Mouse (Mus musculus) macrophage (primary cell): Measurements from ENCODE around the gene Faf2. TPM values are rescaled to one million over a fixed set of nuclear protein-coding genes. Genes with fewer than 3 reads are reported as not detected.
A peak's percentile ranks its signal among the peaks of the same experiment; 100 is the strongest.

Experiments used
- H3K27ac ChIP-seq: fragments of 350-480 bp; formaldehyde crosslinking; 2 replicates; pipeline ENCODE4 v1.9.0; 2021
- H3K36me3 ChIP-seq: fragments of 350-480 bp; formaldehyde crosslinking; 2 replicates; pipeline ENCODE4 v1.9.0; 2021; ENCODE audit errors: inconsistent target
- H3K4me3 ChIP-seq: fragments of 350-480 bp; formaldehyde crosslinking; 2 replicates; pipeline ENCODE4 v1.9.0; 2021; ENCODE audit errors: inconsistent target
- H3K79me2 ChIP-seq: fragments of 350-480 bp; formaldehyde crosslinking; 2 replicates; pipeline ENCODE4 v1.9.0; 2021; ENCODE audit errors: inconsistent target
- WGBS: methylation state at CpG from one replicate; pipeline ENCODE4 v1.1.7; 2026; ENCODE audit warnings: inconsistent platforms; ENCODE audit not compliant: missing documents; 5-methylcytosine and 5-hydroxymethylcytosine counted together
- polyA plus RNA-seq: library from polyadenylated mRNA; stranded (reverse); fragments of 250-400 nt; gene quantifications from 3 replicates; pipeline ENCODE4 v1.2.4, GENCODE M21; 2018; ENCODE audit warnings: inconsistent platforms

Faf2 gene
- polyA plus RNA-seq, 1 experiment from 2014 or later = 65.4 TPM

DNA sequence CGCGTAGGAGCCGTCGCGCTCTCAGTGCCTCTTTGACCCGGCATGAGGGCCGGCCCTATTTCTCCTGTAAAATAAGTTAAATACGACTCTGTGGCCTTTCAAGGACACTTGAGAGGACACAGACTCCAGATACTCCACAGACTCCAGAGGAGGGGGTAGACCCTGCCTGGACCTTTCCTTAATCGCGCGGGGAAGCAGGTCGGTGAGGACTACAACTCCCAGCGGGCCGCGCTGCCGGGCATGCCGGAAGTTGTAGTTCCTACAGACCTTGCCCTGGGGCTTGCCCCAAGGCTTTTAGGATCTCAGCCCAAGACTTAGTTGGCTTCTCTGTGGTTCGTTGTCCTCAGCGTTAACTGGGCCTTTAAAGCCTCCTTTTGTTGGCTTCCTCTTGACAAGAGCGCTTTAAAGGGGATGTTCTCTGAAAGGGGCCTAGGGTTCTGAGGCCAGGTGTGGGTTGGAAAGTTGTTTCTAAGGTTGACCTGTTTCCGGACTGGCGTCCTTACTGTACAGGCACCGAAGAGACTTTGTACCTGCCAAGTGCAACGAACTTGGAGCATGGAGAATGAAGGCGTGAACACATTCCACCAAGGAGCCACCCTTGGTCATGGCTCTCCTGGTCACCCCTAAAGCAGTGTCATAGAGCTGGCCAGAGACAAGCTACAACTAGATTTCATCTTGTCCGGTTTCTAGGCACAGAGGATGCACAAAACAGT is 72.9 kb downstream of the Faf2 start:
- no peaks in the 10 kb centered on the region for H3K36me3 ChIP-seq
- 15% methylated on average over 26 of the region's 26 CpGs for WGBS
- H3K79me2 ChIP-seq = peaks cover 39% of the 10 kb centered on the region
- peak overlapping the region; percentile 88 for H3K27ac ChIP-seq
- peak overlapping the region; percentile 52 for H3K4me3 ChIP-seq

DNA sequence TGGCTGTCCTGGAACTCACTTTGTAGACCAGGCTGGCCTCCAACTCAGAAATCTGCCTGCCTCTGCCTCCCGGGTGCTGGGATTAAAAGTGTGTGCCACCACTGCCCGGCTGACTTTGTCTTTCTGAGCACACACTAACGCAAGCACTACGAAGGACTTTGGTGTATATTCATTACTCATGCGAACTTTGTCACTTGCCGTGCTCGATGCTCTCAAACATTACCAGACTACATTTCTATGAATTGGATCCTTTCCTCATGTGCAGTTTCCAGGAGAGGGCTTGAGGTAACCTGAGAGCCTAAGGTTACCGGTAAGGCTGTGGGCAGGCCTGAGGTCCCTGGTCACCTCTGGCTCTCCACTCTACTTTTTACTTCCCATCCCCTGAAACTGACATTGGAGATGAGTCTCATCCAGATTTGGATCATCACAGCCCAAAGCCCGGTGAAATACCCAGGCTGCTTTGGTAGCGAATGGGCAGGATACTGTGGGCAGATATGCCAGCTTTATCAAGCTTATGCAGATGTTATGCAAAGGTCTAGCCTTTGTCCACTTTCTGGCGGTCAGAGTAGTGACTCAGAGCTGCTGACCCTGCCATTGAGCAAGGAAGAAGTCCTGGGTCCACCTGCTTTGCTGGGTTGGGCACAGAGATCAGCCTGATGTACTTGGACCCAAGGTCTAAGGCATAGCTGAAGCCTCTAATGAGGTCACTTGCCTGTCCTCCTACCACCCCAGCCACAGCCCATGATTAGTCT is 74.1 kb downstream of the Faf2 start:
- Histone ChIP-seq H3K79me2 (peaks cover 28% of the 10 kb centered on the region), H3K4me3 (no peak overlapping the region), H3K27ac (no peak overlapping the region), H3K36me3 (no peaks in the 10 kb centered on the region)
- 90% methylated on average over 11 of the region's 11 CpGs for WGBS

DNA sequence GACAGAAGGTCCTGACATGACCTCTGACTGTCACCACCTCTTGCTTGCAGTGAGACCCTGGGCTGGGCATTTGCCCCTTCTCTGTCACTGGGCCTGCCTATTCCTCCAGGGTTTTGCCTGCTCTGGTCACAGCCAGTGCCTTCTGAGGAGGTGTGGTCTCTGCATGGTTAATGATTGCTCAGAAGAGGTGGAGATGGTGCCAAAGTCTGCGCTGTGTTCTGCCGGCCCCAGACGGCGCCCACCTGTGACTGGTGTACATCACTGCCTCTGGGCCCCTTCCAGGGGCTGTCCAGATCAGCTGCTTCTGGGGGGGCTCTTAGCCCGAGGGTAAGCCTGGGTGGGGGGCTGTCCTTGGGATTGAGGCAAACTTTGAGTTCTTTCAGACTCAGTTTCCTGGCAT is 79.7 kb downstream of the Faf2 start, which contains the start of gene Cdhr2:
TSS of gene Cdhr2 (plus strand) at position 219 of the 400 bp plus-strand sequence.
- no peak within 1 kb of the TSS for H3K4me3 ChIP-seq
- WGBS = 79% methylated on average over 5 of the region's 5 CpGs
- H3K79me2 ChIP-seq = no peaks in the 10 kb centered on the region
- no peaks in the 10 kb centered on the region for H3K36me3 ChIP-seq
- no peak within 1 kb of the TSS for H3K27ac ChIP-seq

DNA sequence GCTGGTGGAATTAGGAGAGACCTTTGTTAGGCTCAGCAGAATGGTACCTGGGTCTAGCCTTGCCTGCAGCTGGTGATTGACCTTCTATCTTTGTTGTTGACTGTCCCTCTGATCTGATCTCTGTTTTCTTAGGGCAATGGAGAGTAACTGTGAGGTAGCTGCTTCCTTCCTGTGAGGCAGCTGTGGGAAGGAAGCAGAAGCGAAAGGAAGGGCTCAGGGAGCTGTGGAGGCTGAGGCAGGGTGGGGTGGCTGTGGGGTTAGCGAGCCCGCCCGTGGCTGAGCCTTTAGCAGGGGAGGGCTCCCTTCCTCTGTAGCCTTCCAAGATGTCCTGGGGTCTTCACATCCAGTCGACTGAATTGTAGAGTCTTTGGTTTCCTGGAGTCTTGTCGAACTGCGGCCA is 80.9 kb downstream of the Faf2 start:
- Histone ChIP-seq H3K36me3 (no peaks in the 10 kb centered on the region), H3K27ac (no peak overlapping the region), H3K4me3 (no peak overlapping the region), H3K79me2 (no peaks in the 10 kb centered on the region)
- WGBS = 65% methylated on average over 6 of the region's 7 CpGs

DNA sequence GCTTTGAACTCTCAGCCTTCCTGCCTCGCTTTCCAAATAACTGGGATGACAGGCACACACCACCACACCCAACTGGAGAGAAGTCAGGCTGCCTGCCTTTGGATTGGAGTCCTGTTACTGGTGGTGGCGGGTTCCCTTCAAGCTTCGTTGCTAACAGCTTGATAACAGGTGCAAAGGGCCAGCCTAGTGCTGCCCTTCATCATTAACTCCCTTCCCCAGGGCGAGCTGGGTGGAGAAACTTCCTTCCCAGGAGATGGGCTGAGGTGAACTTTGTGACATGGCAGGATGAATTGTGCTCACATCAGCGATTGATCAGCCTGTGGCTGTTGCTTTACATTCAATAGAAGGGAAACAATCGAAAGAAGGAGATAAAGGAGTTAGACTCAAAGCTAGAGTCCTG is 83.3 kb downstream of the Faf2 start:
- no peaks in the 10 kb centered on the region for H3K36me3 ChIP-seq
- H3K4me3 ChIP-seq = no peak overlapping the region
- WGBS = 70% methylated on average over 6 of the region's 6 CpGs

DNA sequence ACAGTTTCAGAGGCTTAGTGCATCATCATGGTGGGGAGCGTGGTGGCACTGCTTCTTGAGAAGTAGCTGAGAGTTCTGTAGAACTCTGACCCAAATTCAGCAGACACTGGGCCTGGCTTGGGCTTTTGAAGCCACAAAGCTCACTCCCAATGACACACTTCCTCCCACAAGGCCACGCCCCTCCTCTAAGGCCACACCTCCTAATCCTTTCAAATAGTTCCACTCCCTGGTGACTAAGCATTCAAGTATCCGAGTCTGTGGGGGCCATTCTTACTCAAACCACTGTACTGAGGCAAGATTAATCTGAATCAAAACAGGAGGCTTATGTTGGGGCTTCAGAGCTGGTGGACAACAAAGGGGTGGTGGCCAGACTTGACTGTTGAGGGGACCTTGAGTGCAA is 89.3 kb downstream of the Faf2 start:
- no peaks in the 10 kb centered on the region for H3K36me3 ChIP-seq
- H3K27ac ChIP-seq = no peak overlapping the region
- H3K79me2 ChIP-seq = no peaks in the 10 kb centered on the region
- WGBS = 86% methylated on average over 3 of the region's 3 CpGs
- no peak overlapping the region for H3K4me3 ChIP-seq

More for the DNA sequence above, 83.3 kb downstream of the Faf2 start:
- no peaks in the 10 kb centered on the region for H3K79me2 ChIP-seq
- no peak overlapping the region for H3K27ac ChIP-seq

Other genes starting within 250 kb of the Faf2 start
- gene Thoc3, start 152.9 kb upstream of the Faf2 start, polyA plus RNA-seq = 12.0 to 20.4 TPM (median 17.5 TPM) in 3 replicates
- 2.8 to 7.0 TPM (median 4.7 TPM) in 3 replicates for gene Simc1, start 118.0 kb upstream of the Faf2 start, polyA plus RNA-seq
- gene 4833439L19Rik, start 56.3 kb upstream of the Faf2 start, polyA plus RNA-seq = 57.4 to 59.9 TPM (median 57.6 TPM) in 3 replicates
- 9.2 to 23.9 TPM (median 19.0 TPM) in 3 replicates for gene Arl10, start 46.8 kb upstream of the Faf2 start, polyA plus RNA-seq
- gene Nop16, start 31.7 kb upstream of the Faf2 start, polyA plus RNA-seq = 17.0 to 43.5 TPM (median 34.3 TPM) in 3 replicates
- gene Higd2a, start 31.6 kb upstream of the Faf2 start, polyA plus RNA-seq = 73.7 to 134 TPM (median 97.0 TPM) in 3 replicates
- 24.7 to 63.7 TPM (median 59.0 TPM) in 3 replicates for gene Cltb, start 10.4 kb upstream of the Faf2 start, polyA plus RNA-seq
- gene Rnf44, start 72.1 kb downstream of the Faf2 start, polyA plus RNA-seq = 62.2 to 71.1 TPM (median 68.0 TPM) in 3 replicates
- gene Cdhr2, start 79.7 kb downstream of the Faf2 start, polyA plus RNA-seq = not detected in 3 replicates
- not detected in 3 replicates for gene Gprin1, start 128.1 kb downstream of the Faf2 start, polyA plus RNA-seq
- not detected in 3 replicates for gene Sncb, start 144.8 kb downstream of the Faf2 start, polyA plus RNA-seq
- gene Eif4e1b, start 162.2 kb downstream of the Faf2 start, polyA plus RNA-seq = not detected in 3 replicates
- gene Tspan17, start 167.6 kb downstream of the Faf2 start, polyA plus RNA-seq = 17.2 to 33.2 TPM (median 27.1 TPM) in 3 replicates